Mouse (Mus musculus): ENCODE measurements around the gene Cenpu. TPM values are rescaled to one million over a fixed set of nuclear protein-coding genes. Genes with fewer than 3 reads are reported as not detected.
"Not testable (repeated sequence)": the region's sequence is repeated elsewhere in the genome, so short reads cannot be mapped to it uniquely, and the experiment has no call there.

Cenpu gene
- polyA plus RNA-seq, 1 experiment from 2014 or later = 29.8 TPM

DNA sequence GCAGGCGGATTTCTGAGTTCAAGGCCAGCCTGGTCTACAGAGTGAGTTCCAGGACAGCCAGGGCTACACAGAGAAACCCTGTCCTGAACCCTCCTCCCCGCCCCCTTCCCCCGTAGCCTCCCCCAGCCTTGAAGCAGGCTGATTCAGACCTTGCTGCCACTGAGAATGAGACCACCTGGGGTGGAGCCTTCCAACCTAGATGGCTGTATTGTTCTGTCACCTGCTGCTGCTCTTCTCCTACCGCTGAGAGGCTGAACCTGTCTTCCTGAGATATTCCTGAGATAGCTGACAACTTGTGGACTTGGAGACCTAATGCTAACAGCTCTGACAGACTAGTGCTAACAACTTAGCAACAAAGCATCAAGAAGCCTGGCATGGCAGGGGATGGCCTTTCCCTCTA, 32.5 kb downstream of the Cenpu start:
- 68% methylated on average over 4 of the region's 4 CpGs for WGBS
- H3K36me3 ChIP-seq (ENCODE audit: control insufficient read depth, insufficient read depth, low read length); H3K27ac ChIP-seq (ENCODE audit: low read depth, low read length); H3K9me3 ChIP-seq (ENCODE audit: control insufficient read depth, low read length); H3K4me1 ChIP-seq (replicated peaks; ENCODE audit: control insufficient read depth, insufficient read depth, low read length); ATAC-seq (replicated peaks; ENCODE audit: low FRiP score); H3K27me3 ChIP-seq (replicated peaks; ENCODE audit: control insufficient read depth, insufficient read depth, low read length); H3K4me2 ChIP-seq; H3K4me3 ChIP-seq (ENCODE audit: low read depth, low read length); H3K9ac ChIP-seq (ENCODE audit: low read depth, low read length); DNase-seq (ENCODE audit: low spot score): not testable (repeated sequence)

DNA sequence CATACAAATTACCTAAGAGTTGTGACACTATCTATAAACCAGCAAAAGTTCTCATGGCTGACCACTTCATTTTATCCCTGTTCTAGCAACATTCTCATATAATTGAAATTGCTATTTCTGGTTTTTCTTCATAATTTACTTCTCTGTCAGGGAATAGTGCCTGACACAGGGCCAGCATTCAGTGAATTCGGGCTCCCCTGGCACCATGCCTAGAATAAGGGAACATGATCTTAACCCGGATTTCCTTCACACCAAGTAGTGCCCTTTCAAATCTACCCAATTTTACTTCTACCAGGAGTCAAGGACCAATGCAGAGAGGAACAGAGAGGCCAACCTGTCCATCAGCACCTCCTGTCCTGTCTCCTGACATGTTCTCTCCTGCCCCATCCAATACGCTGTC, 33.7 kb downstream of the Cenpu start:
- H3K27ac ChIP-seq (ENCODE audit: low read depth, low read length) = no peak overlapping the region
- no peak overlapping the region for H3K4me3 ChIP-seq (ENCODE audit: low read depth, low read length)
- DNase-seq (ENCODE audit: low spot score) (no peak), ATAC-seq (replicated peaks; ENCODE audit: low FRiP score) (no peak)
- H3K4me1 ChIP-seq (replicated peaks; ENCODE audit: control insufficient read depth, insufficient read depth, low read length) = peaks cover 10% of the 10 kb centered on the region
- no peak overlapping the region for H3K4me2 ChIP-seq
- H3K9me3 ChIP-seq (ENCODE audit: control insufficient read depth, low read length) = no peaks in the 10 kb centered on the region
- no peaks in the 10 kb centered on the region; the same call in 1 of the 2 replicates for H3K36me3 ChIP-seq (ENCODE audit: control insufficient read depth, insufficient read depth, low read length)
- H3K9ac ChIP-seq (ENCODE audit: low read depth, low read length) = no peak overlapping the region
- whole genome bisulfite sequencing = 90% methylated on average over 3 of the region's 3 CpGs
- no peaks in the 10 kb centered on the region for H3K27me3 ChIP-seq (replicated peaks; ENCODE audit: control insufficient read depth, insufficient read depth, low read length)

DNA sequence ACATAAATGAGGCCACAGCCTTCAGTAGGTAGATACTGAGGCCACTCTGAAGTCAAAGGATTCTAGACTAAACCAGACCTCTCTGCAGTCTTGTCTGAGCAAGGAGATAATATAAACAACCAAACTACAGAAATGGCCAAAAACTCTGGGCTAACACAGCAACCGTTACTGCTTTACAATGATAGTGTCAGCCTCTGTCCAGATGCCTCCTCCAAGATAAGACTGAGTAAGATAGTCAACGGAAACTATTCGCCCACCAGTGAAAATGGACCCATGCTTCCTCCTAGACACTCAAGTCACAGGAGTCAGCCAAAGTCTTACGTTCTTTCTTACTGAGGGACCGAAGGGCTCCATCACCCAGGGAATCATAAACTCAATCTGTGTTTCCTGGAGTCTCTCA, 36.1 kb downstream of the Cenpu start:
- H3K36me3 ChIP-seq (ENCODE audit: control insufficient read depth, insufficient read depth, low read length) = no peaks in the 10 kb centered on the region; the same call in 1 of the 2 replicates
- no peaks in the 10 kb centered on the region for H3K27me3 ChIP-seq (replicated peaks; ENCODE audit: control insufficient read depth, insufficient read depth, low read length)
- peak overlapping the region; percentile 82 for H3K27ac ChIP-seq (ENCODE audit: low read depth, low read length)
- H3K4me2 ChIP-seq = 0 out of 2 replicates have a peak overlapping the region, but pooled peaks have one; percentile 21
- H3K9me3 ChIP-seq (ENCODE audit: control insufficient read depth, low read length) = no peaks in the 10 kb centered on the region
- H3K9ac ChIP-seq (ENCODE audit: low read depth, low read length) = no peak overlapping the region
- no peak for DNase-seq (ENCODE audit: low spot score)
- H3K4me3 ChIP-seq (ENCODE audit: low read depth, low read length) = no peak overlapping the region
- peak; percentile 84 for ATAC-seq (replicated peaks; ENCODE audit: low FRiP score)
- peaks cover 20% of the 10 kb centered on the region for H3K4me1 ChIP-seq (replicated peaks; ENCODE audit: control insufficient read depth, insufficient read depth, low read length)
- 31% methylated on average over 5 of the region's 5 CpGs for WGBS

DNA sequence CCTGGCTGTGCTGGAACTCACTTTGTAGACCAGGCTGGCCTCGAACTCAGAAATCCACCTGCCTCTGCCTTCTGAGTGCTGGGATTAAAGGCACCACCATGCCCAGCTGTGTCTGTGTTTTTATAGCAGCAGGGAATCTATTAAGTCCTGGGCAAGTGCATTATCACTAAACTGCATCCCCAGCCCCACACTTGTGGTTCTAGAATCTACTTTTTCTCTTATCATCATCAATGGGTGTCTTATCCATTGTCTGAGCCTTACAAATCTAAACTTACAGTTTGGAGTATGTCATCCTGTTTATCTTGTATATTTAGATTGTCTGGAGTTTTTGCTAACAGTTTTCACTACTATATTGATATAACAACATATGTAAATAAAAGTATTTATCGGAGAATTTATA, 36.8 kb downstream of the Cenpu start:
- DNase-seq (ENCODE audit: low spot score) = no peak
- no peak overlapping the region for H3K4me2 ChIP-seq
- no peak overlapping the region; the same call in 1 of the 2 replicates for H3K27ac ChIP-seq (ENCODE audit: low read depth, low read length)
- H3K36me3 ChIP-seq (ENCODE audit: control insufficient read depth, insufficient read depth, low read length) = no peaks in the 10 kb centered on the region; the same call in 1 of the 2 replicates
- peaks cover 20% of the 10 kb centered on the region for H3K4me1 ChIP-seq (replicated peaks; ENCODE audit: control insufficient read depth, insufficient read depth, low read length)
- no peaks in the 10 kb centered on the region for H3K27me3 ChIP-seq (replicated peaks; ENCODE audit: control insufficient read depth, insufficient read depth, low read length)
- H3K9me3 ChIP-seq (ENCODE audit: control insufficient read depth, low read length) = no peaks in the 10 kb centered on the region
- WGBS = 76% methylated on average over 2 of the region's 2 CpGs
- ATAC-seq (replicated peaks; ENCODE audit: low FRiP score) = peak; percentile 75
- no peak overlapping the region for H3K9ac ChIP-seq (ENCODE audit: low read depth, low read length)
- no peak overlapping the region for H3K4me3 ChIP-seq (ENCODE audit: low read depth, low read length)

DNA sequence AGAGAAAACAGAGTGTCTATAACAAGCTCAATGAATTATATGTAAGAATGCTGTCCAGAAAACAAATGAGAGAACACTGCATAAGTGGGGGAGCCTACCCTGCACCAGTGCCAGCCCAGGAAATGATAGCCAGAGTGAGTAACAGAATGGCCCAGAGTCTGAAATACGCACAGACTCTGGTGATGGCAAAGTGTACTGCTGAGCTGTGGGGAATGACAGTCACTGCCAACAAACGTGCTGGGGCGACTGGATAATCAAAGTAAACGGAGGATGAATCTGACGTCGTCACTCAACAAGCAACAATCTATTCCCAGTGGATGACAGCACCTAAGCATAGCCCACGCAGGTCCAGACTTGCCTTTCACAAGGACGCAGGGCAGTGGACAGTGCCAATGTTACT, 41.2 kb downstream of the Cenpu start:
- H3K4me2 ChIP-seq = no peak overlapping the region
- no peak overlapping the region for H3K9ac ChIP-seq (ENCODE audit: low read depth, low read length)
- H3K27me3 ChIP-seq (replicated peaks; ENCODE audit: control insufficient read depth, insufficient read depth, low read length) = no peaks in the 10 kb centered on the region
- no peak overlapping the region for H3K4me3 ChIP-seq (ENCODE audit: low read depth, low read length)
- H3K4me1 ChIP-seq (replicated peaks; ENCODE audit: control insufficient read depth, insufficient read depth, low read length) = peaks cover 28% of the 10 kb centered on the region
- DNase-seq (ENCODE audit: low spot score) (no peak), ATAC-seq (replicated peaks; ENCODE audit: low FRiP score) (no peak)
- 73% methylated on average over 8 of the region's 8 CpGs for WGBS
- no peak overlapping the region for H3K27ac ChIP-seq (ENCODE audit: low read depth, low read length)
- H3K36me3 ChIP-seq (ENCODE audit: control insufficient read depth, insufficient read depth, low read length) = no peaks in the 10 kb centered on the region; the same call in 1 of the 2 replicates
- H3K9me3 ChIP-seq (ENCODE audit: control insufficient read depth, low read length) = no peaks in the 10 kb centered on the region

DNA sequence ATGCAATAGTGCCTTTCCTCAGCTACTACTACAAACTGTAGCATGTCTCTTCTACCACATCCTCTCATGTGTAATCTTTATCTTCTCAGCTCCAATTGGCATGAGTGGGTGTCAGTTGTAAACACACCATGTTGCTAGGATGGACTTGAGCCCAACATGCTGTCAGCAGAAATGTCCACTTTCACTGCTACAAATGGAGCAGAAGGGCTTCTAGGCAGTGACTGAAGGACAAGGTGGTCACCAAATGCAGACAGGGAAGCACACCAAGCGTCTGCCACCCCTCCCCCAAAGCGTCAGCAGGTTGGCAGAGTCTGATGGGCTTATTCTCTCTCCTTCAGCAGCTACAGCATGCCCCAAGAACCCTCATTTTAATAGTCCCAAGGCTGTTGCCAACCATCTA, 41.9 kb downstream of the Cenpu start:
- Histone ChIP-seq H3K4me1 (replicated peaks; ENCODE audit: control insufficient read depth, insufficient read depth, low read length) (peaks cover 36% of the 10 kb centered on the region), H3K9ac (ENCODE audit: low read depth, low read length) (no peak overlapping the region), H3K9me3 (ENCODE audit: control insufficient read depth, low read length) (no peaks in the 10 kb centered on the region), H3K36me3 (ENCODE audit: control insufficient read depth, insufficient read depth, low read length) (no peaks in the 10 kb centered on the region; the same call in 1 of the 2 replicates), H3K27ac (ENCODE audit: low read depth, low read length) (no peak overlapping the region), H3K27me3 (replicated peaks; ENCODE audit: control insufficient read depth, insufficient read depth, low read length) (no peaks in the 10 kb centered on the region), H3K4me2 (no peak overlapping the region), H3K4me3 (ENCODE audit: low read depth, low read length) (no peak overlapping the region)
- DNase-seq (ENCODE audit: low spot score) (no peak), ATAC-seq (replicated peaks; ENCODE audit: low FRiP score) (no peak)
- WGBS = 70% methylated on average over 2 of the region's 2 CpGs

DNA sequence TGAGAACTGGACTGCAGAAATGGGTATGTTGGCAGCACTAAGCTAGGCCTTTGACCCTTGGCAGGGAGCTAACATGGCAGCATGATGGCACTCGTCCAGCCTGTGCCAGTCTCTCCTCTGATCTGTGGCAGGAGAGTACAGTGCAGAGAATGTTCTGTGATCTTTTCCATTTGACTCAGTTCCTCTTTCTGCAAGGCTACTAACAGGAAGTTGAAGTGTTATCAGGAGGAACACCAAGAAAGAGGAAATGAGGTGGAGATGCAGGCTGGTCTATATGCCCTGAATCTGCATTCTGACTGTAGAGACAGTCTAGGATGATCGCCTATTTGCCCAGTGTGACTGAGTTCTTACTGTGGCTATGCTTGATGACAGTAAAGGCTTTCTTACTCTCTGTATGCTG, 43.8 kb downstream of the Cenpu start:
- Histone ChIP-seq H3K4me1 (replicated peaks; ENCODE audit: control insufficient read depth, insufficient read depth, low read length) (peaks cover 41% of the 10 kb centered on the region), H3K9me3 (ENCODE audit: control insufficient read depth, low read length) (no peaks in the 10 kb centered on the region), H3K4me2 (no peak overlapping the region), H3K27ac (ENCODE audit: low read depth, low read length) (0 out of 2 replicates have a peak overlapping the region, but pooled peaks have one; percentile 38), H3K36me3 (ENCODE audit: control insufficient read depth, insufficient read depth, low read length) (no peaks in the 10 kb centered on the region; the same call in 1 of the 2 replicates), H3K9ac (ENCODE audit: low read depth, low read length) (no peak overlapping the region), H3K4me3 (ENCODE audit: low read depth, low read length) (no peak overlapping the region), H3K27me3 (replicated peaks; ENCODE audit: control insufficient read depth, insufficient read depth, low read length) (no peaks in the 10 kb centered on the region)
- ATAC-seq (replicated peaks; ENCODE audit: low FRiP score) = no peak
- 59% methylated on average over 2 of the region's 2 CpGs for WGBS
- DNase-seq (ENCODE audit: low spot score) = no peak

DNA sequence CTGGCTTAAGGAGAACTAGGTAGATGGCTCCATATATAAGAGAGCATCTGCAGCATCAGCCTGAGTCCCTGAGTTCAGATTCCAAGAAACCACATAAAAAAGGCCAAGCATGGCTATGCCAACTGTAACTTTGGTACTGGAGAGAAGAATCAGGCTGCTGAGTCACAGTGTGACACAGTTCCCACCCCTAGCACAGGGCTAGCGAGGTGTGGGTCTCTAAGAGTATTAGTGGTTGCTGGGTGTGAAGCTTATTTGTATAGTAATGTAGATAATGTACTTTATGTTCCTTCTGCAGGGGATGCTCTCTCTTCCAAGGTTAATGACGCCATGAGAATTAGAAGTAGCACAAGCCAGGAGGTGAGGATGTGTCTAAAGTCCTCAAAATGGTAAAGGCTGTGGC, 44.7 kb downstream of the Cenpu start:
- DNase-seq (ENCODE audit: low spot score) (no peak), ATAC-seq (replicated peaks; ENCODE audit: low FRiP score) (no peak)
- Histone ChIP-seq H3K4me1 (replicated peaks; ENCODE audit: control insufficient read depth, insufficient read depth, low read length) (peaks cover 35% of the 10 kb centered on the region), H3K4me2 (no peak overlapping the region), H3K36me3 (ENCODE audit: control insufficient read depth, insufficient read depth, low read length) (no peaks in the 10 kb centered on the region; the same call in 1 of the 2 replicates), H3K9ac (ENCODE audit: low read depth, low read length) (no peak overlapping the region), H3K27ac (ENCODE audit: low read depth, low read length) (no peak overlapping the region), H3K9me3 (ENCODE audit: control insufficient read depth, low read length) (no peaks in the 10 kb centered on the region), H3K4me3 (ENCODE audit: low read depth, low read length) (no peak overlapping the region), H3K27me3 (replicated peaks; ENCODE audit: control insufficient read depth, insufficient read depth, low read length) (no peaks in the 10 kb centered on the region)
- WGBS = 89% methylated on average over 2 of the region's 2 CpGs

DNA sequence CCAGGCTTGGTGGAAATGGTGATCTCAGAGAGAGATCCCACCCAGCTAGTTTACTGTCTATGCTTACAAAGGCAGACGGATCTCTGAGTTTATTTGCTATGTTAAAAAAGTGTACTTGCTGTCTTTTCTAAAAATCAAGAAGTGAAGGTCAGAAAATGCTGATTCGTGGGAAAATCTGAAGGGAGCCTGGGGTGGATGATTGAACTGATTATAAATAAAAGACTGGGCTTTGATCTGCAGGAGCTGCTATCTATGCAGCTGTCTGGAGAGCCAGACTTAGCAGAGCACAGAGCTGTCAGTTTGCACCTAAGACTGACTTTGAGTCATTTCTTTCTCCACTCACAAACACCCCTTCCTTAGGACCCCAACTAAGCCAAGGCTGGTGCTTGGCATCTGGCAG, 45.6 kb downstream of the Cenpu start:
- H3K4me1 ChIP-seq (replicated peaks; ENCODE audit: control insufficient read depth, insufficient read depth, low read length) = peaks cover 32% of the 10 kb centered on the region
- H3K9ac ChIP-seq (ENCODE audit: low read depth, low read length) = no peak overlapping the region
- H3K27me3 ChIP-seq (replicated peaks; ENCODE audit: control insufficient read depth, insufficient read depth, low read length) = no peaks in the 10 kb centered on the region
- H3K4me2 ChIP-seq = no peak overlapping the region
- no peak overlapping the region for H3K4me3 ChIP-seq (ENCODE audit: low read depth, low read length)
- no peaks in the 10 kb centered on the region; the same call in 1 of the 2 replicates for H3K36me3 ChIP-seq (ENCODE audit: control insufficient read depth, insufficient read depth, low read length)
- 52% methylated on average over 2 of the region's 2 CpGs for WGBS
- no peak overlapping the region for H3K27ac ChIP-seq (ENCODE audit: low read depth, low read length)
- ATAC-seq (replicated peaks; ENCODE audit: low FRiP score) = no peak
- H3K9me3 ChIP-seq (ENCODE audit: control insufficient read depth, low read length) = no peaks in the 10 kb centered on the region
- DNase-seq (ENCODE audit: low spot score) = no peak

All from liver, embryonic 11.5 days (tissue).